Mouse (Mus musculus) thymus, adult 2 months (tissue): Measurements from ENCODE around the gene Poglut1.

Source experiments
- CTCF ChIP-seq: fragments of 200-500 bp; IDR thresholded peaks from 2 replicates; pipeline ENCODE4 v1.5.1; 2012; ENCODE audit warnings: mild to moderate bottlenecking, control low read depth, low read length, moderate library complexity, borderline replicate concordance; ENCODE audit not compliant: control insufficient read depth, poor library complexity, insufficient read depth; ENCODE audit errors: extremely low read depth
- POLR2A ChIP-seq: fragments of 200-500 bp; IDR thresholded peaks from 2 replicates; pipeline ENCODE4 v1.6.1; 2012; ENCODE audit warnings: mild to moderate bottlenecking, low read length, control low read depth, moderate library complexity; ENCODE audit not compliant: control insufficient read depth, poor library complexity, insufficient read depth; ENCODE audit errors: extremely low read depth

- TF ChIP-seq POLR2A = no peak
- TF ChIP-seq CTCF = no peak
Observed at GRCm38 (mm10) chr16:38475681-38476311, 74.3 kb downstream of the Poglut1 start.
